Mouse (Mus musculus): ENCODE data around the gene Hirip3. TPM values are rescaled to one million over a fixed set of nuclear protein-coding genes. Genes with fewer than 3 reads are reported as not detected.
"Not testable (repeated sequence)": the region's sequence is repeated elsewhere in the genome, so short reads cannot be mapped to it uniquely, and the experiment has no call there.

The Hirip3 gene
- total RNA-seq, 2 experiments from 2014 or later, result 31.5 to 41.2 TPM

GRCm38 (mm10) chr7:126898102-126898990 is 36.6 kb downstream of the Hirip3 start:
- intact Hi-C loops (cut with DNase I), result no loop called here
- DNase-seq, result peak; percentile 99

- intact Hi-C loops (cut with DNase I); DNase-seq: not testable (repeated sequence)
Observed at GRCm38 (mm10) chr7:126899781-126900180, 38.0 kb downstream of the Hirip3 start.

GRCm38 (mm10) chr7:126905590-126905989 is 43.8 kb downstream of the Hirip3 start:
- DNase-seq, result no peak
- intact Hi-C loops (cut with DNase I), result no loop called here

GRCm38 (mm10) chr7:126914844-126915243 is 53.1 kb downstream of the Hirip3 start:
- intact Hi-C loops (cut with DNase I), result no loop called here
- DNase-seq, result no peak

Other genes starting within 250 kb of the Hirip3 start
- 1 to 10 TPM; 6.6 to 7.0 TPM for gene Nupr1, start 231.1 kb upstream of the Hirip3 start, total RNA-seq (2021)
- 10 to 100 TPM; 49.9 to 53.0 TPM for gene Sgf29, start 212.7 kb upstream of the Hirip3 start, total RNA-seq (2021)
- gene Sult1a1, start 185.5 kb upstream of the Hirip3 start, total RNA-seq (2021), result 1 to 10 TPM; 2.9 to 3.1 TPM
- 100 to 1,000 TPM; 107 to 115 TPM for gene Bola2, start 166.6 kb upstream of the Hirip3 start, total RNA-seq (2021)
- gene Slx1b, start 166.2 kb upstream of the Hirip3 start, total RNA-seq (2021), result 10 to 100 TPM; 25.4 to 26.5 TPM
- 100 to 1,000 TPM; 137 to 143 TPM for gene Coro1a, start 154.2 kb upstream of the Hirip3 start, total RNA-seq (2021)
- 100 to 1,000 TPM; 196 to 202 TPM for gene Mapk3, start 102.4 kb upstream of the Hirip3 start, total RNA-seq (2021)
- gene Gdpd3, start 95.6 kb upstream of the Hirip3 start, total RNA-seq (2021), result 1 to 10 TPM; 5.2 to 5.5 TPM
- 100 to 1,000 TPM; 110 to 113 TPM for gene Ypel3, start 85.0 kb upstream of the Hirip3 start, total RNA-seq (2021)
- gene Tbx6, start 80.5 kb upstream of the Hirip3 start, total RNA-seq (2021), result under 1 TPM; 0.40 to 0.58 TPM
- gene Ppp4c, start 69.5 kb upstream of the Hirip3 start, total RNA-seq (2021), result 10 to 100 TPM; 71.1 to 79.7 TPM
- 100 to 1,000 TPM; 165 to 167 TPM for gene Fam57b, start 64.3 kb upstream of the Hirip3 start, total RNA-seq (2021)
- not detected for gene 4930451I11Rik, start 30.3 kb upstream of the Hirip3 start, total RNA-seq (2021)
- 10 to 100 TPM; 74.3 to 84.4 TPM for gene Doc2a, start 14.6 kb upstream of the Hirip3 start, total RNA-seq (2021)
- 10 to 100 TPM; 61.7 to 65.2 TPM for gene Ino80e, start 405 bp downstream of the Hirip3 start, total RNA-seq (2021)
- gene Taok2, start 22.7 kb downstream of the Hirip3 start, total RNA-seq (2021), result 100 to 1,000 TPM; 158 to 165 TPM
- 10 to 100 TPM; 19.4 to 20.8 TPM for gene Tmem219, start 60.9 kb downstream of the Hirip3 start, total RNA-seq (2021)
- 100 to 1,000 TPM; 151 to 167 TPM for gene Kctd13, start 66.9 kb downstream of the Hirip3 start, total RNA-seq (2021)
- gene Asphd1, start 87.6 kb downstream of the Hirip3 start, total RNA-seq (2021), result 10 to 100 TPM; 26.5 to 31.9 TPM
- gene Sez6l2, start 88.6 kb downstream of the Hirip3 start, total RNA-seq (2021), result 100 to 1,000 TPM; 214 to 235 TPM
- gene Cdipt, start 113.9 kb downstream of the Hirip3 start, total RNA-seq (2021), result 100 to 1,000 TPM in 1 of 2 experiments, 10 to 100 TPM in 1; 92.7 to 104 TPM
- gene Cdiptos, start 114.1 kb downstream of the Hirip3 start, total RNA-seq (2021), result not detected
- 1 to 10 TPM; 5.4 to 6.0 TPM for gene Mvp, start 152.6 kb downstream of the Hirip3 start, total RNA-seq (2021)
- 1 to 10 TPM in 1 of 2 experiments, not detected in 1; 1.6 TPM for gene Pagr1b, start 154.5 kb downstream of the Hirip3 start, total RNA-seq (2021)
- 10 to 100 TPM; 10.2 to 15.4 TPM for gene Pagr1a, start 155.4 kb downstream of the Hirip3 start, total RNA-seq (2021)
- 10 to 100 TPM; 36.7 to 48.6 TPM for gene Gm42742, start 159.1 kb downstream of the Hirip3 start, total RNA-seq (2021)
- gene Prrt2, start 159.2 kb downstream of the Hirip3 start, total RNA-seq (2021), result 100 to 1,000 TPM; 132 to 136 TPM
- gene Maz, start 165.1 kb downstream of the Hirip3 start, total RNA-seq (2021), result 100 to 1,000 TPM; 322 to 334 TPM
- 10 to 100 TPM; 10.4 to 12.5 TPM for gene Kif22, start 180.5 kb downstream of the Hirip3 start, total RNA-seq (2021)
- not detected for gene Zg16, start 225.4 kb downstream of the Hirip3 start, total RNA-seq (2021)
- gene AI467606, start 229.4 kb downstream of the Hirip3 start, total RNA-seq (2021), result under 1 TPM; 0.77 to 0.90 TPM